Mouse (Mus musculus) testis, postnatal 10 days (tissue): ENCODE measurements around the gene Gm32717.
"Not testable (repeated sequence)": the region's sequence is repeated elsewhere in the genome, so short reads cannot be mapped to it uniquely, and the experiment has no call there.

Experiments
- DNase-seq: peaks from one replicate; pipeline ENCODE4 v3.0.0; 2021; ENCODE audit warnings: low spot score

Gm32717 gene

GRCm38 (mm10) chr10:118240680-118241079 lies at the start of gene Gm32717:
Gene Gm32717, minus strand, starts transcription at chr10:118240780.
- DNase-seq: not testable (repeated sequence)

DNA sequence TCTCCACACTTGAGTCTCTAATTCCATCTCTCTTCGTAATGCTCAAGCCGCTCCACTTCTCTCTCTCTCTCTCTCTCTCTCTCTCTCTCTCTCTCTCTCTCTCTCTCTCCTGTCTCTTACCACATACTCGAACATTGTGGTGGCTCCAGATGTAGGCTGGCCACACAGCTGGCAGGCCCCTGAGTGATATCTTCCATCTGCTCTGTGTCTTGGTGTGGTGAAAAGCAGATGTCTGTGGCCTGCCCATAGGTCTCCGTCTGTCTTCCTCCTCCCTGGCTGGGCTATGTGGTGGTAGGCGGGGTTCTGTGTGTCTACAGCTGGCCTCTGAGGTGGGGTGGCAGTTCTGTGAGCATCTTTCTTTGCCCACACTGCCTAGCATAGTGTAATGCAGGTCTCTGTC lies 42.4 kb upstream of the Gm32717 start:
- not testable (repeated sequence) for DNase-seq

GRCm38 (mm10) chr10:118282565-118282964 lies 42.0 kb upstream of the Gm32717 start:
- DNase-seq: not testable (repeated sequence)

DNA sequence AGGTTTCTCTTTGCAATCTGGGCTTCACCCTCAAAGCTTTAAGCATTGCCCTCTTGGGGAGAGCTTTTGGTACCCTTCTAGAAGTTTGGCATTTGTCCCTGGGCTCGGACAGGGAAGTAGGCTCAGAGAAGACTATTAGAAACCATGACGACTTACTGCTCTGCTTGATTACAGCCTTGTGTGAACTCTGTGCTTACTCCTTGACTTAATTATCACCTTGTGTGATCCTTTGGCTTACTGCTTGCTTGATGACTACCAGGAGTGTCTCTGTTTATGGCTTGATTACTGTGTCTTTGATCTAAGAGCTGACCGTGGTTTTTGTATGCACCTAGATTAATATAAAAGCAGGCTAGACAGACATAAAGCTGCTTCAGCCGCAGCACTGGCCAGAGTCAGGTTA lies 37.5 kb upstream of the Gm32717 start:
- not testable (repeated sequence) for DNase-seq

GRCm38 (mm10) chr10:118271416-118271815 lies 30.8 kb upstream of the Gm32717 start:
- DNase-seq: not testable (repeated sequence)

DNA sequence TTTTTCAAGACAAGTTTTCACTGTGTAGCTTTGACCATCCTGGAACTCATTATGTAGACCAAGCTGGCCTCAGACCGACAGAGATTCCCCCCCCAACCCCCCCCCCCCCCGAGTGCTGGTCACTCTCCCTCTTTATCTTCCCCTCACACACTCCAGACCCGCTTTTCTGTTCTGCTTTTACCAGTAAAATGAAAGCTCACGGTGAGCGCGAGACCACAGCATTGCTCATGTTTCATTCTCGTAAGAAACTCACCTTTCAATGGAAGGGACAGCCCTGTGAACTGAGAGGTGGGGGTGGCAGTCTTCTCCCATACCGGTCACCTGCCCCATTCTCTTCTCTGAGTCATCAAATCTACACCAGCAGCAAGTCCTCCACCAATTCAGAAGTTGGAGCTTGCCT lies 28.2 kb upstream of the Gm32717 start:
- DNase-seq: not testable (repeated sequence)

GRCm38 (mm10) chr10:118258388-118258787 lies 17.8 kb upstream of the Gm32717 start, which contains the start of gene Gm32802:
Gene Gm32802, plus strand, starts transcription at chr10:118258688.
- DNase-seq: not testable (repeated sequence)

- peak; percentile 64 for DNase-seq
Measured at GRCm38 (mm10) chr10:118250852-118251295, 10.3 kb upstream of the Gm32717 start.

- DNase-seq: peak; percentile 42
Measured at GRCm38 (mm10) chr10:118249006-118249595, 8.5 kb upstream of the Gm32717 start.

GRCm38 (mm10) chr10:118232607-118233006 lies 8.0 kb downstream of the Gm32717 start:
- not testable (repeated sequence) for DNase-seq

DNA sequence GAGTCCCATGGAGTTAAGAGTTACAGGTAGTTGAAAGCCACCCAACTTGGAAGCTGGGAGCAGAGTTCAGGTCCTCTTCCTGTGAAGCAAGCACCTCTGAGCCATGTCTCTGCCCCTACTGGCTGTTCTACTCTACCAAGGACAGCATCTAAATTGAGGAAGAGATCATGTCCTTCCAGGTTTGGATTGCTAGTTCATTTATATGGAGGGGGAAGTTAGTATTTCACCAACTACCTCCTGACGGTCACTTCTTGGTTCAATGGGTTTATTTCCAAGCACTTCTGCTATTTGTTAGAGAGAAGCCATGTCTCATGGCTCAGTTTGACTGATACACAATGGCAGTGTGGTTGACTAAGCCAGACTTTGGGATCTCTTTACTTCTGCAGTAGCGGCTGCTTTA lies 13.0 kb downstream of the Gm32717 start:
- not testable (repeated sequence) for DNase-seq

GRCm38 (mm10) chr10:118215719-118216393 lies 24.7 kb downstream of the Gm32717 start:
- not testable (repeated sequence) for DNase-seq

- no peak for DNase-seq
Measured at GRCm38 (mm10) chr10:118204642-118205041, 35.9 kb downstream of the Gm32717 start, which contains the start of gene Il22. Gene Il22, plus strand, starts transcription at chr10:118204942.

- DNase-seq: not testable (repeated sequence)
Measured at GRCm38 (mm10) chr10:118195150-118195549, 45.4 kb downstream of the Gm32717 start.
